Mouse (Mus musculus) small intestine, adult 2 months (tissue): ENCODE data around the gene Abcb6.

Experiments
- CTCF ChIP-seq: fragments of 200-500 bp; IDR thresholded peaks from 2 replicates; pipeline ENCODE4 v1.5.1; 2012; ENCODE audit warnings: low read depth, mild to moderate bottlenecking, control low read depth, inconsistent platforms, low read length, moderate library complexity, mixed read lengths; ENCODE audit not compliant: insufficient replicate concordance, insufficient read length; ENCODE audit errors: extremely low read depth
- POLR2A ChIP-seq: fragments of 200-500 bp; IDR thresholded peaks from 2 replicates; pipeline ENCODE4 v1.6.1; 2012; ENCODE audit warnings: low read depth, mild to moderate bottlenecking, control low read depth, inconsistent platforms, low read length, moderate library complexity

- TF ChIP-seq POLR2A (no peak), CTCF (no peak)
Observed at GRCm38 (mm10) chr1:75158990-75159389, 21.2 kb downstream of the Abcb6 start.
